Mouse (Mus musculus): ENCODE measurements around the gene 1700015F17Rik.

The 1700015F17Rik gene

DNA sequence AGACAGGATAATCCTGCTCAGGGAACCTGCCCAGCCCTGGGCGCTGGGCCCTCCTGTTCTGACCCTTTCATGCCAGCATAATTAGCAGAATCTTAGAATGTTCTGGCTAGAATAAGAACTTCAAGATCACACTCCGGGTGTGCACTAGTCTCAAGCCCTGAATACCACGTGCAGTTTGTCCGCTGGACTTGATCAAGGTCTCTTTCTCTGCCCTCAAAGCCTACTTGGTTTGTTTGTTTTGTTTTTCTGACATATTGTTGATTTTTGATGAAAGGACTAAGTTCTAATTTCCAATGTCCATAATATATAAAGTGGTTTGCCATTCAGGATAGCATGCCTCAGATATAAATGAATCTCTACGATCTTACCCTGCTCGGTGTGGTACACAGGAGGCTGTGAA is at the start of gene 1700015F17Rik:
Gene 1700015F17Rik (minus strand): TSS at position 101 of the 400 bp plus-strand sequence.
- DNase-seq = no peak

DNA sequence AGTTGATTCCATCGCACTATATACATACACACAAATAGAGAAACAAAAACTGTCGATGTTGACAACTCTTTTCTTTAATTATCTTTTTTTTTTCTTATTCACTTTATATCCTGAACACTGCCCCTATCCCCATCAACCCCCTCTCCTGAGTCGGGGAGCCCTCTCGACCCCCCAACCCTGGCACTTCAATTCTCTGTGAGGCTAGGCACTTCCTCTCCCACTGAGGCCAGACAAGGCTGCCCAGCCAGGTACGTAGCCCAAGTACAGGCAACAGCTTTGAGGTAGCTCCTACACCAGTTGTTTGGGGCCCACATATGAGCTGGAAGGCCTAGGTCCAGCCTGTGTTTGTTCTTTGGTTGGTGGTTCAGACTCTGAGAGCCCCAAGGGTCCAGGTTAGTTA is 36.5 kb upstream of the 1700015F17Rik start:
- no peak for DNase-seq

DNA sequence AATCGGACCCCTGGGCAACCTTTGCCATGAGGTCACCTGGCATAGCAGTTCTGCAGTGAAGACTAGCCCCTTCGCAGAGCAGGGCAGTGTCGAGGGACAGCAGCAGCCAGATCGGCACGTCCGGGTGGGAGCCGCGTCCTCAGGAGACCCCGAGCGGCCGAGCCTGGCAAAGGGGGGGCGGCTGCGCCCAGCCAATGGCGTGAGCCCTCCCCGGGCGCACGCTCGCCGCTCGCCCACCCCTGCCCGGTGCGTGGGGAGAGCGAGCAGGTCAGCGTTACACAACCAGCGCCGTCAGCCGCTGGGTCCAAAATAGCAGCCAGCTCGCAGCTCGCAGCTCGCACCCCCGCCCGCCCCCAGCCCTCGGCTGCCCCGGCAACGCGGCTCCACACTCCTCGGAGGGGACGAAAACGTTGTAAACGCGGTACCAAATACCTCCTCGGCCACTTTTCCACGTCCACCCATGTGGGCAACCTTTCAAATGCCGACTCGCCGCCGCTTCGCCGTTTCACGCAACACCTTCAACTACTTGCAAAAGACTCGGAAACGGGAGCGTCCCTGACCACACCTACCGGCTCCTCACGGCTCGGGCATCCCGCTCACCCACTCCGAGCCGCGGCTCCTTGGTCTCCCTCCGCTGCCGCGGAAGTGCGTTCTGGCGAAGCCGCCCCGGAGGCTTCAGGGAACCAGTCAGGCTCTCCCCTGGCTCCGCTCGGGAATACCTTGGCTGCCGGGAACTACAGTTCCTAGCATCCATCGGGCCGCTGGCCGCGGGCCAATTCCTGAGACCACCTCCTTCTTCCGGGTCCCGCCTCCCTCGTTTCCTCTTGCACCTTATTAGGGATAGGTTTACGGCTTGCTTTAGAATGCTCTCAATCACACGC is 35.5 kb upstream of the 1700015F17Rik start, which contains the start of gene Cldn12:
Gene Cldn12 (minus strand): TSS at position 763 of the 881 bp plus-strand sequence.
- peak; percentile 98 for DNase-seq

DNA sequence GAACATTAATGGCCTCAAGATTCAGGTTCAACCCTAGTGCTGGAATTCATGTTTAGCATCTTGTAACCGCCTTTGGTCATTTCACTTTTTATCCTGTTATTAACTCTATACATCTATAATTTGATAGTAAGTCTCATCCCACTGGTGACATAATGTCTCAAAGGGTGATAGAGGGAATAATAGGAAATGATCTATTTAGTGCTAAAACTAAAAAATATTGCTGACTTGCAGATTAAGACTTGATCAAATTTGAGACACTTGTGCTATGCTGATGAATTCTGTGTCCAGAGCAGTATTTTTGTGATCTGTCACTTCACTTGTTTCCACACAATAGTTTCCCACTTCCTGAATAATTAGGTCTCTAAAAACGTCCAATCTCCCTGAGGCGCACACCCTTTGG is 32.5 kb upstream of the 1700015F17Rik start:
- DNase-seq = no peak

DNA sequence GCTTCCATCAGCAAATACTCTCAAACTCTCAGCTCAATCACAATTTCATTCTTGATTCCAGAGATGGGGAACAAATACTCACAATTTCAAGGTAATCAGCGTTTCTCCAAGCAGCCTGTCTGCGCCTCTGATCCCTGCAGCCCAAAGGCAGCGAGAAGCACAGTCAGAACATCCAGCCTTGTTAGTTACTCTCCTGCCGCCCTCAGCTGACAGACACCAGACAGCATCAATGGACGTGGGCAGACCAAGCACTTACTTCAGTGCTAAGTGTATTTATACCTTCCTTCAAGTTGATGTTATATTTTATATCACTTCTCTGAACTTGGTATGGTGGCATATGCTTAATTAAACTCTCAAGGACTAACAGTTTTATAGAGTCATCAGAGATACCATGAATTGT is 32.0 kb upstream of the 1700015F17Rik start:
- DNase-seq = no peak

DNA sequence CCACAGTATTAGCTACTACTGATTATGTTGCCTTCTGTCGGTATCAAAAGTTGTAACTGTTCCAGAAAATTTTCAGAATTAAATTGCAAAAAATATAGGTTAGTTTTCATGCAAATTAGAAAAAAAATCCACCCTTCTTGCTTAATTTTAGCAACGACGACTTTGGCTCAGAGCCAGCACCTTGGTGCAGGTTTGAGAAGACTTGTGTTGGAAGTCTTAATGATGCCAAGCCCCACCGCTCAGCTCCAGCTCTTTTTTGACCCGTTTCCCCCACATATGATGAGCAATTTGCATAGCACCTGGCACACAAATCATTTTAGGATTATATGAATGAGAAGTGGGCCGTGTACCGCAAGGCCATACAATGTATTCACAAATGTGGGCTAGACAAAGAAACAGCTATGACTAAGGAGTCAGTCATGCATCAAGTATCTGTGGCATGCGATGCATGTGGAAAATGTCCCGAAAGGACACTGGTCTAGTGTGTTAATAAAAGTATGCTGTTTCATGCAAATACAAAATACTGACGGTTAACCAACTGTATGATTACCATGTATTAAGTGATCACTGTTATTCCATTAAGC is 31.5 kb upstream of the 1700015F17Rik start:
- DNase-seq = peak; percentile 81

DNA sequence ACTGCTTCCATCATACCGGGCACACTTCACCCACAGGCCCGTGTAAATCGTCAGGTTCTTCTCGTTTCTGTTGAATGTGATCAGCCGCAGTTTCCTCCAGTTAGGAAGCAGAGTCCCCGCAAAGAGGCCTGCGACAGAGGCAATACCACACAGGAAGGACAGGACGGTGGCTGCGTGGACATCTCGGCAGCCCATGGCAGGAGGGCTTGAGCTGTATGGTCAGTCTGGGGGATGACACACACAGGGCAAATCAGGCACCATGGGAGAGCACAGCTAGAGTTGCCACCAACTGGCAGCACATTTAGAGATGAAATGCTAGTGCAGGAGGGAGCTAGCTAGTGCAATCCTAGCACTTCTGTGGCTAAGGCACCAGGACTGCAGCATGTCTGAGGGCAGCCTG is 29.3 kb upstream of the 1700015F17Rik start:
- no peak for DNase-seq

DNA sequence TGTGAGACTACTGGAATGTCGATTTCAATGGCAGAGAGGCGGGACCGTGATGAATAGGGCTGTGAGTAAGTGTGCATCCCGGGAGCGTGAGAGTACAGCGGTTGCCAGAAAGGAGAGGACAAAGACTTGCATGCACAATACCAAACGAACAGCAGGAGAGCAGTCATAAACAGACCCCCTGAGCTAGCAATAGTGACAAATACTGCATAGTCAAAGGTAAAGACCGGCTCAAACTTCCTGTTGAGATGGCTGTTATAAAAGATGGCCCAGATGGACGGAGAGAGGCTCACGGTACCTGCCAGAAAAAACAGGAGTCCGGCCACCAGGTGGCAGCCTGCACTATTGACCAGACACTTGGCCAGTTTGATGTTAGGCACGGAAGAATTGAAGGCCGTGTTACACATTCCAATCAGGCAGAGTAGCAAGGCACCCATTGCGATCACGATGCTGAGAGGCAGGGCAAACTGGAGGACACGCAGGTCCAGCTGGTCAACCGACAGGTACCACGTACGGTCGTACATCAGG is 28.8 kb upstream of the 1700015F17Rik start:
- DNase-seq = peak; percentile 83

DNA sequence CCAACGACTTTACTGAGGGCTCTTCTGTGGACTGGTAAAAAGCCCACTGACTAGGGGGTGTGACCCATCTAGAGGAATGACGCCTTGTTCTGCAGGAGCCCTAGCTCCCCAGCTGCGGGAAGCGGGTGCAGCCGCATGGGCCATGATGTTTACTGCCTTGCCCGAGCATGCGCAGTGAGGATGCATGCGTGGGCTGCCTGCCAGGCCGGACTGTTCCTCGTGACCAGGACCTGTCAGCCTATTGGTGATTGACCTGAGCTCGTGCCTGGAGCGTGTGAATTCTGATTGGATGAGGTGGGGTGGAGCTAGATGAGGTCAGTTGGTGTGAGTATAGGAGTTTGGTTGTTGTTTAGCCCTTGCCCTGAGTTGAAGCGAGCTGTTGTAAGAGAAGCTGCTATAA is 25.5 kb upstream of the 1700015F17Rik start:
- DNase-seq = no peak

DNA sequence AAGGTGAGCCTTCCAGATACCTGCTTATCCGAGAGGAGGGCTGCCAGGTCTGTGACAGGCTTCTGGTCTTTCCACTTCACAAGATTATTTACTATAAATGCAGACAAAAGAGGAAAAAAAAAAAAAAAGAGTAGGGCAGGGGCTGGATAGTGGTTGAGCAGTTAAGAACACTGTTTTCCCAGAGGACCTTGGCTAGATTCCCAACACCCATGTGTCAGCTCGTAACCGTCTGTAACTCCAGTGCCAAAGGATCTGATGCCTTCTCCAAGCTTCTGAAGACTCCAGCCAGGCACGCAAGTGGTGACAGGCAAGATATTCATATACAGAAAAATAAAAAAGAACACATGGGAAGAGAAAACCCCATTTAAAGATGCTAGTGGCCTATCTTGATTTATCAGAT is 24.4 kb upstream of the 1700015F17Rik start:
- no peak for DNase-seq

DNA sequence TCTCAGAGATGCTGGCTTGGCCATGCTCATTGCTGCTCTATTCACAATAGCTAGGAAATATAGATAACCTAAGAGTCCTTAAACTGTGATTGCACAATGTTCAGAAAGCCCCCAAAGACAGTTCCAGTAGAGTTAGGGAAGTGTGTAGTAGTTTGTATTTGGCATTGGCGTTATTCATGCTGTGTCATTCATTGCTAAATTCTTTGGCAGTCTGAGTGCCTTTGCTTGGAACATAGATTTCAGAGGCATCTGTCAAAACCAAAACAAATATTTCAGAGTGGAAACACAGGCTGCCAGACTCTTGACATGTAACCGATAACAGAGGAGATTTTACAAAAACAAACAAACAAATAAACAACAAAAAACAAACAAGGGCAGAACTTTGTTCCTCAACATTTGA is 22.6 kb upstream of the 1700015F17Rik start:
- no peak for DNase-seq

DNA sequence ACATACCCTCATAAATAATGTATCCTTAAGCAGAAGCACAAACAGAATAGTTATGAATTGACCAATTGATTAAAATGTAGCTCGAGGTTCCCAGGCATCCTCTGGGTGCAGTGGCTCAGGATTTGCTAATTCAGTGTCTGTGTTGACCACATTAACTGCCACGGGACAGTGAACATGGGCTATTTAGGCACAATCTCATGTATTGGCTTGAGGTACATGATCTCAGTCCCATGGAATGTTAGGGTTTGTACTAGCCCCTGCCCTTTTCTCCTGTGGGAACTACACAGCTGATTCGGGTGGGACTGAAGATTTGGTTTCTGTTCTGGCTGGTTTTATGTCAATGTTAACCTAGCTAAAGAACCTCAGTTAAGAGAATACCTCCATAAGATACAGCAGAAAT is 17.4 kb upstream of the 1700015F17Rik start:
- DNase-seq = peak; percentile 23

DNA sequence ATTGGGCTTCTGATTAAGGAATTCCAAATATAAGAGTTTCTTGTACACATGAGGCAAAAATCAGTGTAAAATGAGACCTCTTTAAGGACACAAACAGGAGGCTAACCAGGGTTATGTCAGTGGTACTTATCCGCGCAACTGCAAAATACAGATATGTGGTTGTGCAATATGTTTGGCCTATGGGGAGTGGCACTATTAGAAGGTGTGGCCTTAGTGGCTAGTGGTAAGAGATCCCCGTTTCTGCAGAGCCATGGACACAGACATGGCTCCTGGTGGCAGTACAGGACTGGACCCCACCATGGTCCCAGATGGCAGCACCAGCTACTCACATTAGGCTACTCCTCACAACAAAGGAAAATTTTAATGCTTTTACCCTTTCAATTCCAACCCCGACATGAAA is 16.1 kb upstream of the 1700015F17Rik start:
- no peak for DNase-seq

DNA sequence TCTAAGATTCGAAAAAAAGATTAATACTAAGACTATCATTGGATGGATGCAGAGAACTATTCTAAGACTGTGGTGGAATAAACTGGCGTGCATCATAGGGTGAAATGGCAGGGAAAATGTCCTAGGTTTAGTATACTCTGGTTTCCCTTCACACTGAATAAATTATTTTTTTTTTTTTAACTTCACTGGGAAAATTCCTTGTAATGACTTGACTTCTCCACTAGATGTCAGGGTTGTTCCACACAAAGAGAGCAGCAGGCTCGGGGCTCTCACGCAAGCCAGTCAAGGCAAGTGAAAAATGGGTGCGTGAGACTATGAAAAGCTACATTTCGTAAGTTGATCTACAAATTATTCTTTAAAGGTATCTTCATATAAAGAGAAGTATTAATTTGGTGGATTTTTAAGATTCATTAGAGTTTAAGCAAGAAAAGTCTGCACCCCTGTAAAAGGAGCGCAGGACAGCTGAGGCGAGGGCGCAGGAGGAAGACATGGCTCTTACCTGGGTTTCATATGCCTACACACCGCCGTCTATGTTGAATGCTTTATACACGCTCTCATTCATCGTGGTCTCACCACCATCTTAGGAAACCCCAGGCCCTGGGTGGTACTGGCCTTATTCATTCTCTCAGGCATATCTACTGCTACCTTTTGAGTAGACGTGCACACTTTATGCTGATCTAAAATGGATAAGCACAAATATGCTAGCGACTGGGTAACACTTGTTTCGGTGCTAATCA is 15.5 kb upstream of the 1700015F17Rik start:
- peak; percentile 80 for DNase-seq

DNA sequence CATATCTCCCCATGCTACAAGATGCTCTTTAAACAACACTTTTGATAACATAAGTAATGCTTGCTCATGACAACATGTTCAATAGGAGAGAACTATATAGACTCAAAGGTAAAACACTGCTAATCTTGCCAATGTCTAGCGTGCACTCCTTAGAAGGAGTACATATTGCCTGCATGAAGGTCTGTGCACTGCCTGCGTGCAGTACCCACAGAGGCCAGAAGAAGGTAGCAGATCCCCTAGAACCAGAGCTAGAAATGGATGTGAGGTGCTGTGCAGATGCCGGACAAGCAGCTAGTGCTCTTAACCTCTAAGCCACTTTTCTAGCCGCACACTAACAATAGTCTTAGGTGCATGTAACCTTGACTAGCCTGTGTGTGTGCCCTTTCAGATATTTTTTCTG is 13.2 kb upstream of the 1700015F17Rik start:
- DNase-seq = no peak

DNA sequence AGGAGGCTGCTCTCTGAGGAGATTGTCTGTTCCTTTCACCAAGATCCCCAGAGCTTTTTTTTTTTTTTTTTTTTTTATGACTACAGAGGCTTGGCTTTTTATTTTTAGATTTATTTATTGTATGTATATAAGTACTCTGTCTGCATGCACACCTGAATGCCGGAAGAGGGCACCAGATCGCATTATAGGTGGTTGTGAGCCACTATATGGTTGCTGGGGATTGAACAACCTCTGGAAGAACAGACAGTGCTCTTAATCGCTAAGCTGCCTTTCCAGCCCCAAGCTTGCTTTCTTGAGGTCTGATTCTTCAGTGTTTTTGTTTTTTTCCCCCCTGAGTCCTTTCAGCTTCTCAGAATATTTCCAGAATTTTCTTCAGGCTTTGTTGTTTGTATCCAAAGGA is 7.1 kb upstream of the 1700015F17Rik start:
- no peak for DNase-seq

DNA sequence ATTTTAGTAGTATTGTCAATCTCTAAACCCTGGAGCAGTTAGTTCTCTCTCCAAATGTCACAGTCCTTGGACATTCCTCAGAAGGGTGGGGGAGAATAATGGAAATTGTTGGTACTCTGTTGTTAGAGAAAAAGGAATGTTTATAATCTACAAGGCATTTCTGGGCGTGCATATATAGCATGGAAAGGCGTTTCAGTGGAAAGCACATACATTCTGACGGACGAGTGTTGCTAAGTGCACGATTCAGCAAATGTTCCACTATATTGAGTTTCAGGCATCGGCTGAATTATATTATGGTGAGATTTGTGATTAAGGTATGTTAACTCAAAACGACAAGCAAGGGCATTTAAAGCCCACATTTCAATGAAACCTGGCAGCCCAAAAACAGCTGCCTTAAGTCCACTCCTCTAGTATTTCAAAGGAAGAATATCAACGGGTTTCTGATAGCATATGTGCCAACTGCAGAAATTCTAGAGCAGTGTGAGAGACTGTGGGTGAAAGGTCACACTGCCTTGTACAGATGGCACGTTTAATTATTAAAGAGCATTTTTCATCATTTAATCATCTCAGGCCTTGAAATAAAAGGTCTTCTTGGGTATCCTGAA is 4.4 kb upstream of the 1700015F17Rik start:
- DNase-seq = no peak

DNA sequence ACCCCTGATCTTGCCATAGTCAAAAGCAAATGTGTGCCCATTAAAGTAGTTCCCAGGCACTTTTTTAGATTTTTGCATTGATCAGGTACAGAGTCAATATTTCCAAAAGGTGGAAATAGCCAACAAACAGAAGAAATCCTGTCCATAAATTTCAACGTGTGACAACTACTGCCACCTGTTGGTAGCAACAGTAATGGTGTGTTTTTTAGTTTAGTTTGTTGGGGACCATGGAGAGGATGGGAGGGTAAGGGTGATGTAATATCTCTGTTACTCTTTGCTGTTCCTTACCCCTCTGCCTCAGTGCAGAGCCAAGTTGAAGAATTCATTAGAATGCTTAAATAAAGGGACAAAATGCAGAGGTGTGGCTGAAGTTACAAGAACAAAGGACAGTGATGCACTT is 2.7 kb upstream of the 1700015F17Rik start:
- DNase-seq = peak; percentile 53

DNA sequence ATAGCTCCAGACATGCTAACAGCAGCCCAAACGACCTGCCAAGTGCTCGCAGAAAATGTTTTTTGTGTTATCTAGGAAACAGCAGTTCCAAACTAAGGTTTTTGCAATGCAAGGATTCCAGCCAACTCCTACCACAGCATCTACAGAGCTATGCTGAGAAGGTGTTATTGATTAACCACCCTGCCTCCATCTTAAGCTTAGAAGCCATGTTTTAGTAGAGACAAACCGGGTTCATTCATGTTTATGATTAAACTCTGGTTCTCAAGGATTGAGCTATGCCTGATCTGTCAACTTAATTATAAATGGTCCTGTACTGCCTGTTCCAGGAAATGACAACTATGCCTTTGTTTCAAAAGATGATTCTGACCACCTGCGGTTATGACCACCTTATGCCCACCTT is 2.8 kb downstream of the 1700015F17Rik start:
- DNase-seq = no peak

DNA sequence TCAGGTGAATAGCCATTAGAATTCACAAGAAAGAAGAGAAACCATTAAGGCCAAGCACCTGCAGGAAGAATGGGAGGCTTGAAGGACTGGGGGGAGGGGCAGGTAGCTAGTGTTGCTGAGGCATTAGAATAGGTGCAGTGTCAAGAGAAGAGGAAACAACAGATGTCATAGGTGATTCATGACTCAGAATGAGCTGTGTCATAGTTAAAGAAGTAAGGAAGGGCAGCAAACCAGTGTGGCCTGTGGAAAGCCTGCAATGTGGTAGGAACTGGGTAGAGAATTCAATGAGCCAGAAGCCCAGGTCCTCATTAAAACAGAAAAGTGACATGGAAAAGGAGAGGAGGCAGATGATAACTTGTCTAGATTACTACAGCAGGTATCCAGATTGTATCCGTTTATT is 13.7 kb downstream of the 1700015F17Rik start:
- no peak for DNase-seq

DNA sequence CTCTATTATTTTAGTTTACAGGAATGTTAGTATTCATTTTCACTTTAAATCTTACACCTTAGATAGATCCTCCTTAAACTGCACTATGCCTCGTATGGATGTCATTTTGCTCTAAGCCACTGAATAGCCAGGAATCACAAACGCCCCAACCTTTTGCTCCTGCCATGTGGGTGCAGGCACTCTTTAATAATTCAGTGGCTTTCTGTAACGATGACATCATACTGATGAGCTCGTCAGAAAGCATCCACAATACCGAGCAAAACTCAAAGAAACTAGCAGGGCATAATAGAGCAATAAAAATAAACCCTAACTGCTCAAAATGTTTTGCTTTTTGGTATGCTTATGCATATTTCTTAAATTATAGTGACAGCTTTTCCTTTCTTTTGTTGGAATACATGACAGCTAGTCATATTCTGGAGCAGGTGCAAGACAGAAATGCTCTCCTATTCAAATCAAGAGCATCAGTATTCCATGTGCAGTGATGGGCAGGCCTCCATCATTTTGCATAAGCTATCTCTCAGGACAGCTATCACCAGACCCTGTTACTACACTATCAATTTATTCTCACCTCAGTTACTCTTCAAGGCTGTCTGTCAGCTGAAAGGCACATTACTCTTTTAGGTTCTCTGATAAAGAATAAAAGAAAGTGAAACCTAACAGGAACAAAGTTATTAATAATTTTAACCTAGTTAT is 47.1 kb downstream of the 1700015F17Rik start:
- peak; percentile 16 for DNase-seq

DNA sequence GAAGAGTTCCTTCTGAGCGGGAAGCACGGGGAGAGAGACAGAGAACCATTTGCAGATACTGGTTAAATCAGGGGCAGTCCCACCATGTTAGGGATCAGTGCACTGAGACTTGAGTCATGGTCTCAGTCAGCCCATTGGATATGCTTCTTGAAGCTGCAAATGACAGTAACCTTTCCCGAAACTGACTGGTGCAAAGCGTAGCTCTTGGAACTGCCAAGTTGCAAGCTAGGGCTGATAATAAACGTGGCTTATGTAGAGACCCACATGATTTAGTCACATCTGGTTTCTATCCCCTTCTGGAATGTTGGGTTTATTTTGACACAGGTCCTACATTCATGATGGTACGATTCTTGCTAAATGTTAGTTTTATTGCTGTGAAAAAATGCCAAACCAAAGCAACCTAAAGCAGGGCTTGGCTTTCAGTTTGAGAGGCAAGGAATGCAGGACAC is 55.2 kb downstream of the 1700015F17Rik start:
- no peak for DNase-seq

All from retina, postnatal 1 day (tissue).